Mouse (Mus musculus): Measurements from ENCODE around the gene Il17ra.

- no peak for TF ChIP-seq CTCF (IDR thresholded peaks at IDR 0.05; ENCODE audit: low read depth)
- TF ChIP-seq EP300 (IDR thresholded peaks at IDR 0.05; ENCODE audit: low read depth), result no peak
Measured at GRCm38 (mm10) chr6:120505531-120505930, 42.5 kb downstream of the Il17ra start.

Measured in liver, postnatal 0 days (tissue).